Mouse (Mus musculus): ENCODE results near the gene Ckap2l. TPM values are rescaled to one million over a fixed set of nuclear protein-coding genes. Genes with fewer than 3 reads are reported as not detected.

Gene Ckap2l
- polyA plus RNA-seq, 1 experiment from 2014 or later, result 13.2 TPM

DNA sequence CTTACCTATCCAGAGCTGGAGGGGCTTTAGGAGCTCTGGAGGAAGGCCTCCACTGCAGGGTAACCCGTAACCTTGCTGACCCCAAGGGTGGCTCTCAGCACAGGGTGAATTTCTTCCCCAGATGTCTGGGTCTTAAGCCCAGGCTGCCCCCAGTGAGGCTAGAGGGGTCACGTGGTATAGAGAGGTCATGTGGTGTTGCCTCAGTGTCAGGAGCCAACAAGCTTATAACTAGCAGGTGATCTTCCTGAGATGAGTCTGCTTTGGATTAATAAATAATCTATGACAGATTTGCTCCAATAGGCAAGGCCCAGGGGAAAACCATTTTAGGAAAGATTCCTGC lies 43.4 kb downstream of the Ckap2l start:
- Histone ChIP-seq H3K4me3 (ENCODE audit: low read depth, low read length) (no peak overlapping the region), H3K27ac (ENCODE audit: low read depth) (no peak overlapping the region), H3K27me3 (ENCODE audit: insufficient read depth, low read length) (no peaks in the 10 kb centered on the region), H3K4me2 (ENCODE audit: low read depth, low read length) (no peak overlapping the region), H3K9ac (replicated peaks) (no peak overlapping the region), H3K9me3 (ENCODE audit: low read length) (no peaks in the 10 kb centered on the region), H3K36me3 (replicated peaks; ENCODE audit: insufficient read depth, low read length) (no peaks in the 10 kb centered on the region), H3K4me1 (ENCODE audit: insufficient read depth) (0 out of 2 replicates have a peak, but pooled peaks cover 5% of the 10 kb centered on the region)
- no peak for DNase-seq
- WGBS (ENCODE audit: insufficient replicate concordance), result 68% methylated on average over 2 of the region's 2 CpGs
- TF ChIP-seq CTCF (IDR thresholded peaks at IDR 0.05; ENCODE audit: low read depth) (no peak), EP300 (IDR thresholded peaks at IDR 0.05; ENCODE audit: low read depth) (no peak)
- no peak for ATAC-seq

DNA sequence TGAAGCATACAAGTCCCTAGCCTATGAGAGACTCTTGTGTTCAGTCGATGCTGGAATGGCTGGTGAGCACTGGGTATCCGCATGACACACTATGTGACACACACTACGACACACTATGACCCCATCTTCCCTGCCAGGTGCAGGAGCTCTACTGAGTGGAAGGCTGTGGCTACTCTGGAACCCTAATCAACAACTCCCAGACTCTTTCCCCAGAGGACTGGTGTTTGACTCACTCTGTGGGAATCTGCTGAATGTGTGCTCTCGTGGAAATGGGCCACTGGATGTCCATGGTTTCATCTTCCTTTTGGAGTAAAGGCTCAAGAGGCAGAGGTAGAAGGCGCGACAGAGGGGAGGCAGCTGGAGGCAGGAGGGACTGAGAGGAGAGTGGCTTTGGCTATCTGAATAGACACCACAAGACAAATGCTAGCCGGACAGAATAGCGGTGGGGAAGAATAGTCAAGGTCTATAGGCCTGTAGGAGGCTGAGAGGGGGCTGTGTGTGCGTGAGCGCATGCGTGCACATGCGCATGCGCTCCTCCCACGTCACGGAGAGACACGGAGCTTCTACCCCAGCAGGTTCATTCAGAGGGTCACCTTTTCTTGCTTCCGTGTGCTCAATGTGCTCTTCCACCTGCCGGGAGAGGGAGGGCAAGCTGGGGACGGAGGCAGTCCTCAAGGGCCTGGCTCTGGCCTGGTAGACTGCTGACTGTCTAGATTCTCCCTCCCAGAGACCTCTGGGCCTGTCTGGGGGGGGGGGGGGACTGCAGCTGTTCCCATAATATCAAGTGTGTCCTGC lies 44.0 kb downstream of the Ckap2l start:
- Histone ChIP-seq H3K36me3 (replicated peaks; ENCODE audit: insufficient read depth, low read length) (no peaks in the 10 kb centered on the region), H3K9me3 (ENCODE audit: low read length) (no peaks in the 10 kb centered on the region), H3K4me2 (ENCODE audit: low read depth, low read length) (no peak overlapping the region), H3K4me1 (ENCODE audit: insufficient read depth) (peaks cover 5% of the 10 kb centered on the region; the same call in 1 of the 2 replicates), H3K4me3 (ENCODE audit: low read depth, low read length) (no peak overlapping the region), H3K27me3 (ENCODE audit: insufficient read depth, low read length) (no peaks in the 10 kb centered on the region), H3K27ac (ENCODE audit: low read depth) (no peak overlapping the region), H3K9ac (replicated peaks) (no peak overlapping the region)
- 91% methylated on average over 19 of the region's 19 CpGs for WGBS (ENCODE audit: insufficient replicate concordance)
- DNase-seq (no peak), ATAC-seq (no peak)
- no peak for TF ChIP-seq EP300 (IDR thresholded peaks at IDR 0.05; ENCODE audit: low read depth)
- TF ChIP-seq CTCF (IDR thresholded peaks at IDR 0.05; ENCODE audit: low read depth), result no peak

DNA sequence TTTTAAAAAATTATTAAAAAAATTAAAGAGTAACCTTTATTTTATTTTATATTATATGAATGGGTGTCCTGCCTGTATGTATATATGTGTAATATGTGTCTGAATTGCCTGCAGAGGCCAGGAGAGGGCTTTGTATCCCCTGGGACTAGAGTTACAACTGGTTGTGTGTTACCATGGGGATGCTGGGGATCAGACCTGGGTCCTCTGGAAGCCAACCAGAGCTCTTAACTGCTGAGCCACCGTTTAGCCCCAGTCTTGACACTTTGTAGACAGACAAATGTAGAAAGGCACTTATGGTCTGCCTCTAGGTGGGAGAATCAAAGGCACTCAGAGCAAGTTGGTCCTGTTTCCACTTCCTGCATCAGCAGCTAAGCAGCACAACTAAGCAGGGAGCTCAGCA lies 47.7 kb downstream of the Ckap2l start:
- ATAC-seq (no peak), DNase-seq (no peak)
- Histone ChIP-seq H3K4me2 (ENCODE audit: low read depth, low read length) (no peak overlapping the region), H3K4me1 (ENCODE audit: insufficient read depth) (peaks cover 7% of the 10 kb centered on the region; the same call in 1 of the 2 replicates), H3K9ac (replicated peaks) (no peak overlapping the region), H3K27ac (ENCODE audit: low read depth) (no peak overlapping the region), H3K27me3 (ENCODE audit: insufficient read depth, low read length) (no peaks in the 10 kb centered on the region), H3K9me3 (ENCODE audit: low read length) (no peaks in the 10 kb centered on the region), H3K4me3 (ENCODE audit: low read depth, low read length) (no peak overlapping the region), H3K36me3 (replicated peaks; ENCODE audit: insufficient read depth, low read length) (no peaks in the 10 kb centered on the region)
- TF ChIP-seq CTCF (IDR thresholded peaks at IDR 0.05; ENCODE audit: low read depth) (no peak), EP300 (IDR thresholded peaks at IDR 0.05; ENCODE audit: low read depth) (no peak)
- 70% methylated on average over 1 of the region's 1 CpGs for WGBS (ENCODE audit: insufficient replicate concordance)

DNA sequence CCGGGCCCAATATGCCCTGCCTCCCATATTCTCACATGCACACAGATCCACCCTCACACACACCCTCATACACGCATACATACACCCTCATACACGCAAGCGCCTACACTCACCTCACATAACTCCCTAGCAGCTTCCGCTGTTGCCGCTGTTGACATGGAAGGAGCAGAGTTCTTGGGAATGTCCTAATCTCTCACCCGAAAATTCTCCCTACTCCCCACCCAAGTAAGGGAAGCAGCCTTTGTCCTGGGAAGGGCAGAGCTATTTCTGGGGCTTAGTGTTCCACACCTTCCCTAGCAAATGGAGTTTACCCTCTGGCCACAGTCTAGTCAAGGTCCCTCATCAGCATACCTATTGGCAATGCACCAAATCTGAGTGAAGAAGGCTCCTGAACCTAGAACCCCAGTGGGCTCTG lies 49.3 kb downstream of the Ckap2l start:
- no peak overlapping the region for H3K4me2 ChIP-seq (ENCODE audit: low read depth, low read length)

DNA sequence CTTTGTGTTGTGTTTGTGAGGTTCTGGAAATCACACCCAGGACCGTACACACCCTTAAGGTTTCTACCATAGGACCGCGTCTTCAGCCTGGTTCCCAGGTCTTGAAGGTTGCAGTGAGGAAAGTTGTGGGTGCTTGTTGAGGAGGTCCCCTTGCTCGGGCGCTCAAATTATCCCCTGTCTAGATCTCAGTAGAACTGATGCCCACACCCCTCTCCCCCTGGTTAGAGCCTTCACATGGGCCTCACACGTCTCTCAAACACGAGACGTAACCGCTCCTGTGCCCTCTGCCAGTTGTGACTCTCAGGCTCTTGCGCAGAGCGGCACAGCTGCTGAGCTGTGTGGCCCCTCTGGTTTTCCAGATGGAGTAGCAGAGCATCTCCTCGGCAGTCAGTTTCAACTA lies 50.1 kb downstream of the Ckap2l start:
- Histone ChIP-seq H3K9ac (replicated peaks) (no peak overlapping the region), H3K36me3 (replicated peaks; ENCODE audit: insufficient read depth, low read length) (no peaks in the 10 kb centered on the region), H3K9me3 (ENCODE audit: low read length) (no peaks in the 10 kb centered on the region), H3K4me1 (ENCODE audit: insufficient read depth) (peaks cover 25% of the 10 kb centered on the region), H3K27ac (ENCODE audit: low read depth) (no peak overlapping the region), H3K4me3 (ENCODE audit: low read depth, low read length) (no peak overlapping the region), H3K4me2 (ENCODE audit: low read depth, low read length) (no peak overlapping the region), H3K27me3 (ENCODE audit: insufficient read depth, low read length) (no peaks in the 10 kb centered on the region)
- 89% methylated on average over 12 of the region's 12 CpGs for WGBS (ENCODE audit: insufficient replicate concordance)
- DNase-seq (no peak), ATAC-seq (no peak)
- TF ChIP-seq CTCF (IDR thresholded peaks at IDR 0.05; ENCODE audit: low read depth) (no peak), EP300 (IDR thresholded peaks at IDR 0.05; ENCODE audit: low read depth) (no peak)

More for the DNA sequence above, 49.3 kb downstream of the Ckap2l start:
- no peak for TF ChIP-seq EP300 (IDR thresholded peaks at IDR 0.05; ENCODE audit: low read depth)
- TF ChIP-seq CTCF (IDR thresholded peaks at IDR 0.05; ENCODE audit: low read depth), result no peak
- WGBS (ENCODE audit: insufficient replicate concordance), result 82% methylated on average over 7 of the region's 7 CpGs
- Histone ChIP-seq H3K9ac (replicated peaks) (no peak overlapping the region), H3K9me3 (ENCODE audit: low read length) (no peaks in the 10 kb centered on the region), H3K36me3 (replicated peaks; ENCODE audit: insufficient read depth, low read length) (no peaks in the 10 kb centered on the region), H3K27me3 (ENCODE audit: insufficient read depth, low read length) (no peaks in the 10 kb centered on the region), H3K4me1 (ENCODE audit: insufficient read depth) (peaks cover 20% of the 10 kb centered on the region), H3K27ac (ENCODE audit: low read depth) (no peak overlapping the region), H3K4me3 (ENCODE audit: low read depth, low read length) (no peak overlapping the region)
- ATAC-seq, result 0 out of 2 replicates have a peak, but pooled peaks have one; percentile 18
- DNase-seq, result no peak

DNA sequence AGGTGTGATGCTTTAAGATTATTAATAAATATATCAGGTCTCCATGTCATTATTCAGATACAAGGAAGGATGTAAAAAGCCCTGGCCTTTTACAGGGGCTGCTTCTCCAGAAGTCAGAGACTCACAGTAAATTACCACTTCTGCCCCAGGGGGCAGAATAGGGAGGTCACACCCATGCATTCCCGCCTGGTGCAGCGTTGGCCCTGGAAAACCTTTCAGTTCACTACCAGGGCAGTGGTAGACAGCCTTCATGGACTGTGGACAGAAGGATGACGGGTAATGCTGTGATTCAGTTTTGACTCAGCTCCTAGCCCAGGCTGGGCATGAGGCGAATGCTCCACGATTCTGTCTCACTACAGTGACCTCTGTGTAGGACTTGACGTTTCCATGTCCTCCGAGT lies 50.6 kb downstream of the Ckap2l start:
- no peak for DNase-seq
- Histone ChIP-seq H3K4me1 (ENCODE audit: insufficient read depth) (peaks cover 30% of the 10 kb centered on the region), H3K4me3 (ENCODE audit: low read depth, low read length) (no peak overlapping the region), H3K9ac (replicated peaks) (no peak overlapping the region), H3K27me3 (ENCODE audit: insufficient read depth, low read length) (no peaks in the 10 kb centered on the region), H3K9me3 (ENCODE audit: low read length) (no peaks in the 10 kb centered on the region), H3K27ac (ENCODE audit: low read depth) (no peak overlapping the region), H3K4me2 (ENCODE audit: low read depth, low read length) (no peak overlapping the region), H3K36me3 (replicated peaks; ENCODE audit: insufficient read depth, low read length) (no peaks in the 10 kb centered on the region)
- ATAC-seq, result no peak
- TF ChIP-seq CTCF (IDR thresholded peaks at IDR 0.05; ENCODE audit: low read depth) (no peak), EP300 (IDR thresholded peaks at IDR 0.05; ENCODE audit: low read depth) (no peak)
- 74% methylated on average over 7 of the region's 7 CpGs for WGBS (ENCODE audit: insufficient replicate concordance)

All from liver, postnatal 0 days (tissue).